Mouse (Mus musculus): Measurements from ENCODE around the gene Cd4. TPM values are rescaled to one million over a fixed set of nuclear protein-coding genes. Genes with fewer than 3 reads are reported as not detected.
"Not testable (repeated sequence)": the region's sequence is repeated elsewhere in the genome, so short reads cannot be mapped to it uniquely, and the experiment has no call there.

The Cd4 gene
- polyA plus RNA-seq, 1 experiment from 2014 or later, result 2.1 TPM

GRCm38 (mm10) chr6:124839805-124840204, 48.2 kb downstream of the Cd4 start:
- peaks cover 11% of the 10 kb centered on the region; the same call in 1 of the 2 replicates for H3K36me3 ChIP-seq (ENCODE audit: control insufficient read depth, insufficient read depth)
- H3K9ac ChIP-seq (ENCODE audit: low read length), result peak overlapping the region; percentile 49
- ATAC-seq (replicated peaks; ENCODE audit: extremely low read depth, insufficient read depth, low FRiP score), result peak; percentile 30; the same call in 1 of the 2 replicates
- peak overlapping the region; percentile 7; the same call in 1 of the 2 replicates for H3K4me2 ChIP-seq (ENCODE audit: low read depth, low read length)
- WGBS, result 10% methylated on average over 8 of the region's 8 CpGs
- no peaks in the 10 kb centered on the region for H3K27me3 ChIP-seq (ENCODE audit: control insufficient read depth, insufficient read depth, low read length)
- H3K4me1 ChIP-seq (ENCODE audit: control insufficient read depth, insufficient read depth, low read length), result peaks cover 18% of the 10 kb centered on the region
- no peaks in the 10 kb centered on the region for H3K9me3 ChIP-seq (replicated peaks; ENCODE audit: control insufficient read depth, low read length)
- H3K4me3 ChIP-seq (ENCODE audit: low read length), result no peak overlapping the region
- peak overlapping the region; percentile 20; the same call in 1 of the 2 replicates for H3K27ac ChIP-seq (ENCODE audit: low read length)

GRCm38 (mm10) chr6:124836411-124836810, 51.6 kb downstream of the Cd4 start:
- H3K27ac ChIP-seq (ENCODE audit: low read length), result no peak overlapping the region
- 0 out of 2 replicates have a peak overlapping the region, but pooled peaks have one; percentile 10 for H3K9ac ChIP-seq (ENCODE audit: low read length)
- no peaks in the 10 kb centered on the region for H3K27me3 ChIP-seq (ENCODE audit: control insufficient read depth, insufficient read depth, low read length)
- WGBS, result 63% methylated on average over 7 of the region's 7 CpGs
- H3K4me3 ChIP-seq (ENCODE audit: low read length), result no peak overlapping the region
- no peaks in the 10 kb centered on the region for H3K9me3 ChIP-seq (replicated peaks; ENCODE audit: control insufficient read depth, low read length)
- no peak overlapping the region for H3K4me2 ChIP-seq (ENCODE audit: low read depth, low read length)
- no peak for ATAC-seq (replicated peaks; ENCODE audit: extremely low read depth, insufficient read depth, low FRiP score)
- H3K36me3 ChIP-seq (ENCODE audit: control insufficient read depth, insufficient read depth), result peaks cover 15% of the 10 kb centered on the region; the same call in 1 of the 2 replicates
- H3K4me1 ChIP-seq (ENCODE audit: control insufficient read depth, insufficient read depth, low read length), result peaks cover 18% of the 10 kb centered on the region

GRCm38 (mm10) chr6:124835531-124835930, 52.5 kb downstream of the Cd4 start:
- no peak overlapping the region for H3K4me2 ChIP-seq (ENCODE audit: low read depth, low read length)
- ATAC-seq (replicated peaks; ENCODE audit: extremely low read depth, insufficient read depth, low FRiP score), result no peak
- no peak overlapping the region for H3K27ac ChIP-seq (ENCODE audit: low read length)
- H3K27me3 ChIP-seq (ENCODE audit: control insufficient read depth, insufficient read depth, low read length), result no peaks in the 10 kb centered on the region
- peaks cover 13% of the 10 kb centered on the region; the same call in 1 of the 2 replicates for H3K36me3 ChIP-seq (ENCODE audit: control insufficient read depth, insufficient read depth)
- H3K4me1 ChIP-seq (ENCODE audit: control insufficient read depth, insufficient read depth, low read length), result peaks cover 22% of the 10 kb centered on the region
- no peaks in the 10 kb centered on the region for H3K9me3 ChIP-seq (replicated peaks; ENCODE audit: control insufficient read depth, low read length)
- no peak overlapping the region for H3K4me3 ChIP-seq (ENCODE audit: low read length)
- WGBS, result 59% methylated on average over 10 of the region's 10 CpGs
- H3K9ac ChIP-seq (ENCODE audit: low read length), result no peak overlapping the region

GRCm38 (mm10) chr6:124834512-124835081, 53.4 kb downstream of the Cd4 start:
- no peak for ATAC-seq (replicated peaks; ENCODE audit: extremely low read depth, insufficient read depth, low FRiP score)
- no peak overlapping the region for H3K27ac ChIP-seq (ENCODE audit: low read length)
- H3K36me3 ChIP-seq (ENCODE audit: control insufficient read depth, insufficient read depth), result peaks cover 13% of the 10 kb centered on the region; the same call in 1 of the 2 replicates
- no peaks in the 10 kb centered on the region for H3K27me3 ChIP-seq (ENCODE audit: control insufficient read depth, insufficient read depth, low read length)
- WGBS, result 78% methylated on average over 6 of the region's 6 CpGs
- no peaks in the 10 kb centered on the region for H3K9me3 ChIP-seq (replicated peaks; ENCODE audit: control insufficient read depth, low read length)
- no peak overlapping the region for H3K9ac ChIP-seq (ENCODE audit: low read length)
- H3K4me2 ChIP-seq (ENCODE audit: low read depth, low read length), result no peak overlapping the region
- peaks cover 15% of the 10 kb centered on the region for H3K4me1 ChIP-seq (ENCODE audit: control insufficient read depth, insufficient read depth, low read length)
- no peak overlapping the region for H3K4me3 ChIP-seq (ENCODE audit: low read length)

- Histone ChIP-seq H3K27me3 (ENCODE audit: control insufficient read depth, insufficient read depth, low read length) (no peaks in the 10 kb centered on the region), H3K9ac (ENCODE audit: low read length) (no peak overlapping the region), H3K4me1 (ENCODE audit: control insufficient read depth, insufficient read depth, low read length) (peaks cover 23% of the 10 kb centered on the region), H3K27ac (ENCODE audit: low read length) (no peak overlapping the region), H3K9me3 (replicated peaks; ENCODE audit: control insufficient read depth, low read length) (no peaks in the 10 kb centered on the region), H3K36me3 (ENCODE audit: control insufficient read depth, insufficient read depth) (peaks cover 13% of the 10 kb centered on the region; the same call in 1 of the 2 replicates), H3K4me2 (ENCODE audit: low read depth, low read length) (no peak overlapping the region), H3K4me3 (ENCODE audit: low read length) (no peak overlapping the region)
- ATAC-seq (replicated peaks; ENCODE audit: extremely low read depth, insufficient read depth, low FRiP score), result no peak
- WGBS, result 96% methylated on average over 8 of the region's 8 CpGs
Measured at GRCm38 (mm10) chr6:124831649-124832048, 56.4 kb downstream of the Cd4 start.

- not testable (repeated sequence) for ATAC-seq (replicated peaks; ENCODE audit: extremely low read depth, insufficient read depth, low FRiP score); H3K27me3 ChIP-seq (ENCODE audit: control insufficient read depth, insufficient read depth, low read length); H3K9me3 ChIP-seq (replicated peaks; ENCODE audit: control insufficient read depth, low read length); H3K27ac ChIP-seq (ENCODE audit: low read length); H3K9ac ChIP-seq (ENCODE audit: low read length)
- Histone ChIP-seq H3K36me3 (ENCODE audit: control insufficient read depth, insufficient read depth) (peaks cover 14% of the 10 kb centered on the region; the same call in 1 of the 2 replicates), H3K4me3 (ENCODE audit: low read length) (peak overlapping the region; percentile 15), H3K4me2 (ENCODE audit: low read depth, low read length) (peak overlapping the region; percentile 92), H3K4me1 (ENCODE audit: control insufficient read depth, insufficient read depth, low read length) (peaks cover 21% of the 10 kb centered on the region)
- 94% methylated on average over 4 of the region's 4 CpGs for WGBS
Measured at GRCm38 (mm10) chr6:124831199-124831598, 56.8 kb downstream of the Cd4 start.

GRCm38 (mm10) chr6:124829799-124830700, 58.0 kb downstream of the Cd4 start:
- H3K9ac ChIP-seq (ENCODE audit: low read length), result peak overlapping the region; percentile 83
- WGBS, result under 1% methylated on average over 38 of the region's 38 CpGs
- no peaks in the 10 kb centered on the region for H3K27me3 ChIP-seq (ENCODE audit: control insufficient read depth, insufficient read depth, low read length)
- peaks cover 20% of the 10 kb centered on the region for H3K4me1 ChIP-seq (ENCODE audit: control insufficient read depth, insufficient read depth, low read length)
- peaks cover 24% of the 10 kb centered on the region; the same call in 1 of the 2 replicates for H3K36me3 ChIP-seq (ENCODE audit: control insufficient read depth, insufficient read depth)
- H3K4me3 ChIP-seq (ENCODE audit: low read length), result peak overlapping the region; percentile 80
- H3K27ac ChIP-seq (ENCODE audit: low read length), result peak overlapping the region; percentile 98
- H3K4me2 ChIP-seq (ENCODE audit: low read depth, low read length), result peak overlapping the region; percentile 92
- peak; percentile 84 for ATAC-seq (replicated peaks; ENCODE audit: extremely low read depth, insufficient read depth, low FRiP score)
- H3K9me3 ChIP-seq (replicated peaks; ENCODE audit: control insufficient read depth, low read length), result no peaks in the 10 kb centered on the region

GRCm38 (mm10) chr6:124828868-124829798, 58.9 kb downstream of the Cd4 start, which contains the start of the genes Usp5 and Cdca3:
Gene Usp5 (minus strand): TSS chr6:124829484.
Gene Cdca3 (plus strand): TSS chr6:124829547.
- H3K27ac ChIP-seq (ENCODE audit: low read length), result peak within 1 kb of the TSS; percentile 98
- peaks cover 28% of the 10 kb centered on the region for H3K36me3 ChIP-seq (ENCODE audit: control insufficient read depth, insufficient read depth)
- H3K4me1 ChIP-seq (ENCODE audit: control insufficient read depth, insufficient read depth, low read length), result peaks cover 20% of the 10 kb centered on the region
- peak within 1 kb of the TSS; percentile 83 for H3K9ac ChIP-seq (ENCODE audit: low read length)
- no peaks in the 10 kb centered on the region for H3K9me3 ChIP-seq (replicated peaks; ENCODE audit: control insufficient read depth, low read length)
- H3K4me2 ChIP-seq (ENCODE audit: low read depth, low read length), result peak within 1 kb of the TSS; percentile 95
- no peaks in the 10 kb centered on the region for H3K27me3 ChIP-seq (ENCODE audit: control insufficient read depth, insufficient read depth, low read length)
- H3K4me3 ChIP-seq (ENCODE audit: low read length), result peak within 1 kb of the TSS; percentile 80
- under 1% methylated on average over 55 of the region's 55 CpGs for WGBS
- ATAC-seq (replicated peaks; ENCODE audit: extremely low read depth, insufficient read depth, low FRiP score), result peak; percentile 91
